Mouse (Mus musculus) forebrain, postnatal 0 days (tissue): ENCODE data around the gene Rapgefl1. TPM values are rescaled to one million over a fixed set of nuclear protein-coding genes. Genes with fewer than 3 reads are reported as not detected.

Source experiments
- ATAC-seq: fragments of 200-750 bp; cut with Nextera tagmentation; 2 replicates; pipeline ENCODE4 v1.8.0; 2017; ENCODE audit warnings: mild to moderate bottlenecking, moderate library complexity
- DNase-seq: peaks from one replicate; pipeline ENCODE4 v3.0.0-alpha.2; 2015
- H3K27ac ChIP-seq: fragments of 300-500 bp; sonication (generic); 2 replicates; pipeline ENCODE4 v1.5.1; 2014; ENCODE audit warnings: low read depth, mild to moderate bottlenecking, antibody characterized with exemption, low read length, moderate library complexity, mixed read lengths
- H3K27me3 ChIP-seq: fragments of 300-500 bp; sonication (generic); 2 replicates; pipeline ENCODE4 v1.6.1; 2014; ENCODE audit warnings: mild to moderate bottlenecking, low read length, mixed read lengths; ENCODE audit not compliant: insufficient read depth
- H3K36me3 ChIP-seq: fragments of 300-500 bp; sonication (generic); 2 replicates; pipeline ENCODE4 v1.6.1; 2014; ENCODE audit warnings: mild to moderate bottlenecking, moderate library complexity; ENCODE audit not compliant: insufficient read depth
- H3K4me1 ChIP-seq: fragments of 300-500 bp; sonication (generic); 2 replicates; pipeline ENCODE4 v1.6.1; 2014; ENCODE audit warnings: antibody characterized with exemption; ENCODE audit not compliant: insufficient read depth
- H3K4me2 ChIP-seq: fragments of 300-500 bp; sonication (generic); 2 replicates; pipeline ENCODE4 v1.6.1; 2014; ENCODE audit warnings: low read depth, mild to moderate bottlenecking, moderate library complexity
- H3K4me3 ChIP-seq: fragments of 300-500 bp; sonication (generic); 2 replicates; pipeline ENCODE4 v1.5.1; 2014; ENCODE audit warnings: low read depth, low read length, mixed read lengths
- H3K9ac ChIP-seq: fragments of 300-500 bp; sonication (generic); 2 replicates; pipeline ENCODE4 v1.6.1; 2014; ENCODE audit warnings: mild to moderate bottlenecking
- H3K9me3 ChIP-seq: fragments of 300-500 bp; sonication (generic); 2 replicates; pipeline ENCODE4 v1.6.1; 2016; ENCODE audit warnings: low read length
- CTCF ChIP-seq: sonication (generic); IDR thresholded peaks from 2 replicates; pipeline ENCODE4 v1.5.1; 2016; ENCODE audit warnings: antibody characterized with exemption, control low read depth, low read depth
- WGBS: fragments of 180-500 bp; shearing (Covaris S2); extraction: QIAGEN DNeasy Blood & Tissue Kit; methylation state at CpG from one replicate; pipeline ENCODE4 v1.1.7; 2014; 5-methylcytosine and 5-hydroxymethylcytosine counted together
- polyA plus RNA-seq: library from polyadenylated mRNA; unstranded; fragments of >200 nt; fragmentation: Nextera tagmentation; extraction: Ambion mirVana; gene quantifications from 2 replicates; pipeline ENCODE4 v1.2.1, GENCODE M21; 2015
- total RNA-seq: library from RNA; depleted of rRNA; stranded (reverse); fragments of >200 nt; gene quantifications from 2 replicates; pipeline ENCODE4 v1.2.3, GENCODE M21; 2014; rRNA removed

Gene Rapgefl1
- total and polyA plus RNA-seq, 2 experiments from 2014 or later = 9.8 to 28.7 TPM

DNA sequence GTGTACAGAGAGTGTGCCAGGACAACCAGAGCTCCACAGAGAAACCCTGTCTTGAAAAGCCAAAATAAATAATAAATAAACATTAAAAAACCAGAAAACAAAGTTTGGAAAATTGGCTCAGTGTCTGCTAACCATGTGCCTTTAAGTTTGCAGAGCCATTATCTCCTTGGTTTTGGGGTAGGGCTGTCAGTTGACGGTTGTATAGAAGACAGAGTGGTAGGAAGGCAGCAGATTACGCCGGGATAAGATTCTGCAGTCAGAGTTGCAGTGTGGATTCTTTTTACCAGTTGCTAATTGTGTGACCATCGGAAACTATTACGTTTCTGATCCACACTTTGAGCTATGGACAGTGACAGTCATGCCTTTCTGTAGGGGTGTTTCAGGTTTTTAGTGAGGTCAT, 53.4 kb downstream of the Rapgefl1 start:
- Histone ChIP-seq H3K9me3 (no peaks in the 10 kb centered on the region), H3K27me3 (no peaks in the 10 kb centered on the region), H3K27ac (no peak overlapping the region), H3K9ac (no peak overlapping the region), H3K4me2 (no peak overlapping the region), H3K4me1 (no peaks in the 10 kb centered on the region), H3K4me3 (no peak overlapping the region), H3K36me3 (peaks cover 77% of the 10 kb centered on the region)
- ATAC-seq (no peak), DNase-seq (no peak)
- no peak for TF ChIP-seq CTCF
- 91% methylated on average over 5 of the region's 5 CpGs for WGBS

DNA sequence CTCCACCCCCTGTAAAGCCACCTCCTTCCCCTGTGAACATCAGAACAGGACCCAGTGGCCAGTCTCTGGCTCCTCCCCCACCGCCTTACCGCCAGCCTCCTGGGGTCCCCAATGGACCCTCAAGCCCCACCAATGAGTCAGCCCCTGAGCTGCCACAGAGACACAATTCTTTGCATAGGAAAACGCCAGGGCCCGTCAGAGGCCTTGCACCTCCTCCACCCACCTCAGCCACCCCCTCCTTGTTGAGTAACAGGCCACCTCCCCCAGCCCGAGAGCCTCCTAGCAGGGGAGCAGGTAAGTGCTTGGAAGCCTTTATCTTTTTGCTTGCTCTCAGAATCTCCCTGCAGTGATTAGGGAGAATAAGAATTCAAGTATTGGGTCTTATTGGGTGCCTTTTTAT, 55.8 kb downstream of the Rapgefl1 start:
- 41% methylated on average over 5 of the region's 5 CpGs for WGBS
- ATAC-seq (no peak), DNase-seq (no peak)
- no peak overlapping the region for H3K4me3 ChIP-seq
- peaks cover 72% of the 10 kb centered on the region for H3K36me3 ChIP-seq
- H3K9me3 ChIP-seq = no peaks in the 10 kb centered on the region
- no peak overlapping the region for H3K9ac ChIP-seq
- no peak for TF ChIP-seq CTCF
- no peak overlapping the region for H3K27ac ChIP-seq
- no peak overlapping the region for H3K4me2 ChIP-seq
- H3K27me3 ChIP-seq = no peaks in the 10 kb centered on the region
- H3K4me1 ChIP-seq = no peaks in the 10 kb centered on the region

DNA sequence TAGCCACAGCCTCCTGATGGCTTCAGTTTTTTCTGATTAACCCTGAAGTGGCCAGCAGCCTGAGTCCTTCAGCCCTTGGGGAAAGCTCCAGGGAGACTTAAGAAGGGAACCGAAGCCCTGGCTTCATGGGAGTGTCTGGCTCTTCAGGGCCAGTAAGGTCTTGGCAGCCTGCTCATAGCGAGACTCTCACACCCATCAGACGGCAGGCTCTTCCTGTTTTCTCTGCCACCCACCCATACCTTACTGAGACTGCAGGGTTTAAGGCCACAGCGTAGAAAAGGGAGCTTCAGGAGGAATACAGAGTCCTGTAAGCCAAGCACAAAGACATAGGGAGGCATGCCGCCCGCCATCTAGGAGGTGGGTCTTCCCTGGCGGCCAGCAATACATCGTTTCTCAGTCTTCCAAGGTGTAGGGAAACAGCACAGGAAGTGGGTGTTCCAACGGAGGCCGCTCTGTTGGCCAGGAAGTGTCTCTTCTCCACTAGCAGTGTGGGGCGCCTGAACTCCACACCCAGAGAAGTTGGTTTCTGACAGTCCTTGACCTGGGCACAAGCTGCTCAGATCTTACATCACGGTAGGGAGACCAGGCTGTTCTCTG, 64.0 kb downstream of the Rapgefl1 start:
- 91% methylated on average over 12 of the region's 12 CpGs for WGBS
- no peak for ATAC-seq
- Histone ChIP-seq H3K4me1 (no peaks in the 10 kb centered on the region), H3K27me3 (no peaks in the 10 kb centered on the region), H3K27ac (no peak overlapping the region), H3K9me3 (no peaks in the 10 kb centered on the region), H3K36me3 (peaks cover 65% of the 10 kb centered on the region), H3K9ac (no peak overlapping the region), H3K4me3 (no peak overlapping the region), H3K4me2 (no peak overlapping the region)
- no peak for TF ChIP-seq CTCF
- no peak for DNase-seq

DNA sequence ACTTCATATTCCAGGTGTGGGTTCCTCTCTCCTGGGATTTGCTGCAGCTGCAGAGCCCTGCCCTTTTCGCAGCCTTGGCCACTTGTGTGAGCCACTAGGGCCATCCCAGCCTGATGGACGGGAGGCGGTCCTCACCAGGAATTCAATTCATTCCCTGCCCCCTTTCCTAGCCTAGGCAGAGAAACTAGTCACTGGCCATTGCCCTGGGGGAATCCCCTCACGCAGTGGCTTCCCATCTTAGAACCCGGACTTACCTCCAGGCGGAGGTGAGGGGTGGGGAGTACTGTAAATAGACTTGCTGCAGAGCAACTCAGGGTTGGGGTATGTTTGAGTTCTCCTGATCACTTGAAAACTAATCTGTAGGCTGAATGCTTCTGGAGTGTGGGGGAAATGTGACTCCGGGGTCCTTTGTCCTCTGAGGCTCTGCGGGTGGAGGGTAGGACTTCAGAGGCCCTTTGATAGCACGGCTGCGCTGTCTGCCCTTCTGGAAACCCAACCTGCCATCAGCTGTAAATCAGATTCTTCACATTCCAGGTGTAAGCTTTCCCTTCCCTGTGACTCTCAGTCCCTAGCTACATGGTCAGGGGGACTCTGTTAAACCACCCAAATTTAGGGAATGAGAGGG, 66.1 kb downstream of the Rapgefl1 start:
- no peaks in the 10 kb centered on the region for H3K9me3 ChIP-seq
- no peaks in the 10 kb centered on the region for H3K27me3 ChIP-seq
- H3K4me1 ChIP-seq = no peaks in the 10 kb centered on the region
- H3K27ac ChIP-seq = no peak overlapping the region
- H3K4me2 ChIP-seq = no peak overlapping the region
- H3K9ac ChIP-seq = no peak overlapping the region
- ATAC-seq (no peak), DNase-seq (no peak)
- H3K4me3 ChIP-seq = no peak overlapping the region
- peaks cover 47% of the 10 kb centered on the region for H3K36me3 ChIP-seq
- WGBS = 28% methylated on average over 10 of the region's 10 CpGs
- no peak for TF ChIP-seq CTCF

Other genes starting within 250 kb of the Rapgefl1 start
- gene Ormdl3, start 249.4 kb upstream of the Rapgefl1 start, total RNA-seq = 99.8 and 115 TPM in 2 replicates
- 114 and 119 TPM in 2 replicates for gene Ormdl3, start 249.4 kb upstream of the Rapgefl1 start, polyA plus RNA-seq
- not detected in 2 replicates for gene Lrrc3c, start 238.5 kb upstream of the Rapgefl1 start, total RNA-seq
- gene Lrrc3c, start 238.5 kb upstream of the Rapgefl1 start, polyA plus RNA-seq = not detected in 2 replicates
- 0.29 TPM in 1 of 2 replicates, not detected in the other for gene Gm12355, start 211.1 kb upstream of the Rapgefl1 start, total RNA-seq
- 0.68 and 0.98 TPM in 2 replicates for gene Gm12355, start 211.1 kb upstream of the Rapgefl1 start, polyA plus RNA-seq
- not detected in 2 replicates for gene Gsdma3, start 210.4 kb upstream of the Rapgefl1 start, total RNA-seq
- not detected in 2 replicates for gene Gsdma3, start 210.4 kb upstream of the Rapgefl1 start, polyA plus RNA-seq
- gene Gsdma2, start 190.0 kb upstream of the Rapgefl1 start, total RNA-seq = not detected in 2 replicates
- 0.11 TPM in 1 of 2 replicates, not detected in the other for gene Gsdma2, start 190.0 kb upstream of the Rapgefl1 start, polyA plus RNA-seq
- gene Gsdma, start 172.4 kb upstream of the Rapgefl1 start, total RNA-seq = not detected in 2 replicates
- 0.15 TPM in 1 of 2 replicates, not detected in the other for gene Gsdma, start 172.4 kb upstream of the Rapgefl1 start, polyA plus RNA-seq
- 83.8 and 113 TPM in 2 replicates for gene Psmd3, start 154.2 kb upstream of the Rapgefl1 start, total RNA-seq
- 183 and 202 TPM in 2 replicates for gene Psmd3, start 154.2 kb upstream of the Rapgefl1 start, polyA plus RNA-seq
- gene Csf3, start 135.5 kb upstream of the Rapgefl1 start, total RNA-seq = not detected in 2 replicates
- not detected in 2 replicates for gene Csf3, start 135.5 kb upstream of the Rapgefl1 start, polyA plus RNA-seq
- 54.0 and 66.5 TPM in 2 replicates for gene Med24, start 107.3 kb upstream of the Rapgefl1 start, total RNA-seq
- 46.4 and 49.3 TPM in 2 replicates for gene Med24, start 107.3 kb upstream of the Rapgefl1 start, polyA plus RNA-seq
- gene Thra, start 96.1 kb upstream of the Rapgefl1 start, total RNA-seq = 1,003 and 1,159 TPM in 2 replicates
- 223 and 233 TPM in 2 replicates for gene Thra, start 96.1 kb upstream of the Rapgefl1 start, polyA plus RNA-seq
- gene Nr1d1, start 61.5 kb upstream of the Rapgefl1 start, total RNA-seq = 4.5 and 6.7 TPM in 2 replicates
- 10.8 and 11.4 TPM in 2 replicates for gene Nr1d1, start 61.5 kb upstream of the Rapgefl1 start, polyA plus RNA-seq
- gene Msl1, start 41.3 kb upstream of the Rapgefl1 start, total RNA-seq = 87.2 and 94.6 TPM in 2 replicates
- 16.3 and 24.1 TPM in 2 replicates for gene Msl1, start 41.3 kb upstream of the Rapgefl1 start, polyA plus RNA-seq
- gene Casc3, start 31.9 kb upstream of the Rapgefl1 start, total RNA-seq = 22.5 and 27.2 TPM in 2 replicates
- 29.5 and 37.4 TPM in 2 replicates for gene Casc3, start 31.9 kb upstream of the Rapgefl1 start, polyA plus RNA-seq
- 7.1 and 8.2 TPM in 2 replicates for gene Wipf2, start 26.9 kb downstream of the Rapgefl1 start, total RNA-seq
- 1.6 and 3.0 TPM in 2 replicates for gene Wipf2, start 26.9 kb downstream of the Rapgefl1 start, polyA plus RNA-seq
- 2.2 and 2.3 TPM in 2 replicates for gene Cdc6, start 71.0 kb downstream of the Rapgefl1 start, total RNA-seq
- gene Cdc6, start 71.0 kb downstream of the Rapgefl1 start, polyA plus RNA-seq = 1.3 and 1.7 TPM in 2 replicates
- gene Rara, start 91.0 kb downstream of the Rapgefl1 start, total RNA-seq = 11.6 and 15.2 TPM in 2 replicates
- gene Rara, start 91.0 kb downstream of the Rapgefl1 start, polyA plus RNA-seq = 9.5 and 10.7 TPM in 2 replicates
- gene Gjd3, start 146.2 kb downstream of the Rapgefl1 start, total RNA-seq = 1.2 and 1.4 TPM in 2 replicates
- gene Gjd3, start 146.2 kb downstream of the Rapgefl1 start, polyA plus RNA-seq = 2.0 and 2.7 TPM in 2 replicates
- gene Top2a, start 187.4 kb downstream of the Rapgefl1 start, total RNA-seq = 30.2 and 40.7 TPM in 2 replicates
- gene Top2a, start 187.4 kb downstream of the Rapgefl1 start, polyA plus RNA-seq = 18.1 and 19.7 TPM in 2 replicates
- gene Igfbp4, start 204.5 kb downstream of the Rapgefl1 start, total RNA-seq = 99.0 and 102 TPM in 2 replicates
- 128 and 142 TPM in 2 replicates for gene Igfbp4, start 204.5 kb downstream of the Rapgefl1 start, polyA plus RNA-seq